27 mouse cellular contexts compared by ENCODE assay signal in genomic region chr17:66762716-66763115, GRCm38 (mm10).
"Had no signal": no experiment of that assay in that cellular context is flagged by ENCODE, and none has a peak within 500 bp of the region (broad histone marks: within the 10 kb centered on the region; RNA-seq: fewer than 3 reads in every experiment).

No protein-coding gene starts in this region.

- DNase-seq: gastrocnemius, adult 2 months; gastrocnemius, postnatal 10 days; gastrocnemius, postnatal 25 days; heart, adult 2 months; heart, postnatal 14 days; heart, postnatal 4 days; kidney, adult 8-10 months; kidney, postnatal 25 days; kidney, postnatal 4 days; liver; liver, embryonic 13.5 days; liver, postnatal 0 days had no signal

- H3K4me1 ChIP-seq: heart, embryonic 13.5 days; heart, embryonic 15.5 days; liver, embryonic 13.5 days; liver, embryonic 15.5 days had no signal

- H3K27me3 ChIP-seq: heart, embryonic 13.5 days; heart, embryonic 15.5 days; hindbrain, embryonic 12.5 days; intestine, embryonic 15.5 days; liver, embryonic 13.5 days; liver, embryonic 15.5 days had no signal

- H3K36me3 ChIP-seq: hindbrain, embryonic 10.5 days; hindbrain, embryonic 12.5 days; intestine, embryonic 15.5 days; limb, embryonic 10.5 days; liver, embryonic 13.5 days; liver, embryonic 15.5 days had no signal

- H3K9me3 ChIP-seq: heart, embryonic 13.5 days; heart, embryonic 15.5 days; hindbrain, embryonic 10.5 days; hindbrain, embryonic 12.5 days; intestine, embryonic 15.5 days; limb, embryonic 10.5 days; liver, embryonic 13.5 days; liver, embryonic 15.5 days had no signal

- H3K4me3 ChIP-seq: gastrocnemius, adult 2 months; heart, adult 2 months; heart, embryonic 13.5 days; heart, embryonic 15.5 days; hindbrain, embryonic 10.5 days; hindbrain, embryonic 12.5 days; intestine, embryonic 15.5 days; layer of hippocampus, adult 2 months; left cerebral cortex, adult 2 months; limb, embryonic 10.5 days; limb, embryonic 12.5 days; liver, embryonic 13.5 days; liver, embryonic 15.5 days had no signal

- H3K9ac ChIP-seq: heart, embryonic 13.5 days; heart, embryonic 15.5 days; hindbrain, embryonic 12.5 days; hindbrain, embryonic 14.5 days; intestine, embryonic 15.5 days; limb, embryonic 12.5 days; liver, embryonic 13.5 days; liver, embryonic 15.5 days; liver, postnatal 0 days had no signal

- H3K4me2 ChIP-seq: heart, embryonic 11.5 days; heart, embryonic 13.5 days; heart, embryonic 15.5 days; intestine, embryonic 15.5 days; liver, embryonic 11.5 days; liver, embryonic 13.5 days; liver, embryonic 15.5 days had no signal

- H3K27ac ChIP-seq: gastrocnemius, adult 2 months; heart, adult 2 months; heart, embryonic 13.5 days; heart, embryonic 15.5 days; intestine, embryonic 15.5 days; layer of hippocampus, adult 2 months; left cerebral cortex, adult 2 months; limb, embryonic 10.5 days; limb, embryonic 12.5 days; liver, embryonic 13.5 days; liver, embryonic 15.5 days had no signal

- ATAC-seq: inflammation-experienced regulatory T-cells, adult 6 months; intestine, embryonic 15.5 days; intestine, postnatal 0 days; liver, postnatal 0 days had no signal
